Mouse (Mus musculus): ENCODE measurements around the gene Epb41. TPM values are rescaled to one million over a fixed set of nuclear protein-coding genes. Genes with fewer than 3 reads are reported as not detected.

The Epb41 gene
- total RNA-seq, 2 experiments from 2014 or later = 36.5 to 44.3 TPM

DNA sequence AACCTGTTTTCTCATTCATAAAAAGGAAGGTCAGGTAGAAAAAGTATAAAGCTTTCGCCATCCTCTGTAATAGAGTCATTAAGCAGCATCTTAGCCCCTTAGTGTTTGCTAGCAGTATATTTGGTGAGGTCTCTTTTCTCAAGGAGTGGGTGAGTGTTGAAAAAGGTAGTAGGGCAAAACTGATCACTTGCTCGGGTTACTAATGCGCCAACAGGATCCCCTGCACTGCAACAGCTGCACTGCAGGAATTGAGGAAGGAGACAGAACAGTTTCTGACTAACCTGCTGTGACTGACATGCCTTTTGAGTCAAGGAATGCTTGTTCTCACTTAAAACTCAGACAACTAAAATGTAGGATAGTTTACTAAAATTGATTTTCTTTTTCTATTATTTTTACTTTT is 199.9 kb downstream of the Epb41 start:
- intact Hi-C loops (cut with DNase I) = no loop called here
- DNase-seq (ENCODE audit: low spot score in 2 of 2) = no peak

DNA sequence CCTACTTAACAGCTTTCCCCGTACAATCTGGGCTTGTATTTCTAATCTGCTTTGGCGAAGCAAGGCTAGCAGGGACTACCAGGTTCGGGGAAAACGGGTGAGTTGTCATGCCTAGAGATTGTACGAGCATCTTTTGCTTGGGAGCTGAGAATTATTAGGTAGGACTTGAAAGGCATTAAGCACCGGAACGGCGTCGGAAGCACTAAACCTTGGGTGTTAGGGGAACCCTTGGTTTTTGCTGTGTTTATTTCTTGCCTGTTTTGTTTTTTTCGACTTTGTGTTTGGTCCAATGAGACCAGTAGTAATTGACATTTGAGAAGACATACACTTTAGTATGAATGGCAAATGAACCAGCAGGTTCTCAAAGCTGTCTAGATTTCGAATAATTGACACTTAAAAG is 200.6 kb downstream of the Epb41 start:
- intact Hi-C loops (cut with DNase I) = no loop called here

DNA sequence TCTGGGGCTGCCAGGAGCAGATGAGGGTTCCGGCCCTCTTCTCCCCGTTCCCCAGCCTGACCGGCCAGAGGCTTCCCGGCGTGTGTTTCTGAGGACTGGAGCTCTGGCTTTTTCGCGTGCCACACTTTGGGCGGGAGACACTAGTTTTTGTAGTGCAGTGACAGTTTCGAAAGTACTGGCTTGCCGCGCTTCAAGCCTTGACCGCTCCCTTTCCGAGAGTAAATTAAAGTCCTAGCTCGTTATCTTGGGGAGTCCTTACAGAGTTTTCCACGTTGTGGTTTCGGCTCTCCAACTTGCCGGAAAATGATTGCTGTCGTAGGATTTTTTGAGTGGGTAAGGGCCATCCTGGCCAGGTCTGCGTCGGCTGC is 201.0 kb downstream of the Epb41 start:
- intact Hi-C loops (cut with DNase I) = no loop called here
- no peak for DNase-seq (ENCODE audit: low spot score in 2 of 2)

More for the DNA sequence above, 200.6 kb downstream of the Epb41 start:
- no peak for DNase-seq (ENCODE audit: low spot score in 2 of 2)

Small RNAs within 50 kb of the gene (microRNA-seq; reads per million reads assigned to microRNA genes)
- gene Gm27445 = not detected

Other genes starting within 250 kb of the Epb41 start
- gene Ptpru, start 237.0 kb downstream of the Epb41 start, total RNA-seq (2021) = 10 to 100 TPM; 44.6 to 57.4 TPM
- 10 to 100 TPM; 27.1 to 32.4 TPM for gene Mecr, start 231.9 kb downstream of the Epb41 start, total RNA-seq (2021)
- 10 to 100 TPM; 70.3 to 76.8 TPM for gene Srsf4, start 201.7 kb downstream of the Epb41 start, total RNA-seq (2021)
- gene Tmem200b, start 153.6 kb downstream of the Epb41 start, total RNA-seq (2021) = 10 to 100 TPM in 1 of 2 experiments, 1 to 10 TPM in 1; 8.2 to 11.0 TPM
- under 1 TPM in 1 of 2 experiments, not detected in 1; 0.22 TPM for gene Gm10300, start 624 bp downstream of the Epb41 start, total RNA-seq (2021)
- gene Oprd1, start 69.2 kb upstream of the Epb41 start, total RNA-seq (2021) = 10 to 100 TPM; 16.3 to 19.3 TPM
- 10 to 100 TPM; 37.6 to 47.1 TPM for gene Ythdf2, start 137.0 kb upstream of the Epb41 start, total RNA-seq (2021)
- gene Gmeb1, start 186.3 kb upstream of the Epb41 start, total RNA-seq (2021) = 10 to 100 TPM; 20.7 to 25.2 TPM
- 10 to 100 TPM; 19.0 to 25.2 TPM for gene Taf12, start 199.1 kb upstream of the Epb41 start, total RNA-seq (2021)
- gene Rab42, start 228.1 kb upstream of the Epb41 start, total RNA-seq (2021) = 1 to 10 TPM; 1.5 to 2.8 TPM

All from left cerebral cortex, postnatal 36 days (tissue).